Mouse (Mus musculus) forebrain, embryonic 12.5 days (tissue): Measurements from ENCODE around the gene Gm21083. TPM values are rescaled to one million over a fixed set of nuclear protein-coding genes. Genes with fewer than 3 reads are reported as not detected.

Source experiments
- polyA plus RNA-seq: library from polyadenylated mRNA; unstranded; fragments of >200 nt; fragmentation: Nextera tagmentation; extraction: Ambion mirVana; gene quantifications from 2 replicates; pipeline ENCODE4 v1.2.1, GENCODE M21; 2016

The Gm21083 gene
- polyA plus RNA-seq, 1 experiment from 2014 or later: not detected

Other genes with a start within 250 kb of the Gm21083 start
- gene Gm21149, start 100.8 kb upstream of the Gm21083 start, polyA plus RNA-seq: not detected in 2 replicates
- not detected in 2 replicates for gene Gm21190, start 48.1 kb upstream of the Gm21083 start, polyA plus RNA-seq
- gene Speer4d, start 41.7 kb downstream of the Gm21083 start, polyA plus RNA-seq: not detected in 2 replicates
- gene 4930572O03Rik, start 79.7 kb downstream of the Gm21083 start, polyA plus RNA-seq: not detected in 2 replicates
- not detected in 2 replicates for gene Speer4c, start 136.9 kb downstream of the Gm21083 start, polyA plus RNA-seq